Mouse (Mus musculus): ENCODE data around the gene Gm10134. TPM values are rescaled to one million over a fixed set of nuclear protein-coding genes. Genes with fewer than 3 reads are reported as not detected.

Gene Gm10134
- total RNA-seq, 2 experiments from 2014 or later: 3.4 to 5.2 TPM

DNA sequence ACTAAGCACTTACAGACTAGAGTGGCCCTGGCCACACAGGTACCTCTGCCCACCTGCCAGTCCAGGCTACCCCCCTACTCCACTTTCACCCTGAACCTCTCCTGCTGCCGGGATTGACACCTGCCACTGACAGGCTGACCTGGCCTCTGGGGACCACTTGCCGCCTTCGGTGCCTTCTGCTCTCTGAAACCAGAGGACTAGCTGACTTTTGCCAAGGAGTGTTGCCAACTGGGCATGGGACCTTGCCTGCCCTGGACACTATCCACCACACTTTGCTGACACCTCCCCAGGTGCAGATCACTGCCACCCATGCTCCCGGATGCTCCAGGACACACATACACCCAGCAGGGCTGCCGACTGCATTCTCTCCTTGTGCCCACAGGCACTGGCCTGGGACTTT is 46.4 kb downstream of the Gm10134 start:
- DNase-seq (ENCODE audit: low spot score in 2 of 2): no peak

Other genes with a start within 250 kb of the Gm10134 start
- gene Ppp1r26, start 59.3 kb upstream of the Gm10134 start, total RNA-seq (2021): 10 to 100 TPM; 11.5 to 12.0 TPM
- gene 1700007K13Rik, start 39.8 kb upstream of the Gm10134 start, total RNA-seq (2021): under 1 TPM; 0.64 to 0.79 TPM
- 10 to 100 TPM; 57.9 to 60.4 TPM for gene Mrps2, start 38.0 kb upstream of the Gm10134 start, total RNA-seq (2021)
- gene Gbgt1, start 9.2 kb upstream of the Gm10134 start, total RNA-seq (2021): 1 to 10 TPM; 8.2 to 8.3 TPM
- 10 to 100 TPM; 65.0 to 67.0 TPM for gene Ralgds, start 7.0 kb downstream of the Gm10134 start, total RNA-seq (2021)
- gene Cel, start 57.3 kb downstream of the Gm10134 start, total RNA-seq (2021): 1,000 to 10,000 TPM in 1 of 2 experiments, under 1 TPM in 1; 0.42 to 1,494 TPM
- gene Gtf3c5, start 77.7 kb downstream of the Gm10134 start, total RNA-seq (2021): 10 to 100 TPM; 27.0 to 28.3 TPM
- gene Gfi1b, start 115.9 kb downstream of the Gm10134 start, total RNA-seq (2021): 1 to 10 TPM; 3.1 to 7.9 TPM
- 10 to 100 TPM; 27.7 to 28.0 TPM for gene Tsc1, start 135.1 kb downstream of the Gm10134 start, total RNA-seq (2021)
- 1 to 10 TPM; 1.2 to 2.0 TPM for gene Spaca9, start 193.6 kb downstream of the Gm10134 start, total RNA-seq (2021)
- under 1 TPM; 0.45 to 0.90 TPM for gene Ak8, start 194.1 kb downstream of the Gm10134 start, total RNA-seq (2021)

Data from adrenal gland, postnatal 4 days (tissue).